10 mouse cellular contexts compared by ENCODE assay signal in genomic region chr14:56177651-56178050, GRCm38 (mm10). TPM values are rescaled to one million over a fixed set of nuclear protein-coding genes. Genes with fewer than 3 reads are reported as not detected.
A peak's percentile ranks its signal among the peaks of the same experiment; 100 is the strongest.
DNase-seq lines count a peak whose midpoint lies in the region; ATAC-seq and TF ChIP-seq lines count a peak whose summit lies in the region.
"Not testable (repeated sequence)": the region's sequence is repeated elsewhere in the genome, so short reads cannot be mapped to it uniquely, and the experiment has no call there.
"Had no signal": no experiment of that assay in that cellular context is flagged by ENCODE, and none has a peak within 500 bp of the region (broad histone marks: within the 10 kb centered on the region; RNA-seq: fewer than 3 reads in every experiment).

No protein-coding gene starts in this region.

- H3K4me2 ChIP-seq in forebrain, postnatal 0 days (ENCODE audit: low read depth) = not testable (repeated sequence)

- H3K4me1 ChIP-seq in forebrain, postnatal 0 days (ENCODE audit: insufficient read depth) = not testable (repeated sequence)

- peak; percentile 57 for TF ChIP-seq CTCF in forebrain, postnatal 0 days (IDR thresholded peaks at IDR 0.05; ENCODE audit: low read depth)
- TF ChIP-seq CTCF in left cerebral cortex, adult 2 months (IDR thresholded peaks at IDR 0.05) = peak; percentile 55

- not testable (repeated sequence) for H3K36me3 ChIP-seq in forebrain, postnatal 0 days (ENCODE audit: insufficient read depth)

- H3K27me3 ChIP-seq in forebrain, postnatal 0 days (ENCODE audit: insufficient read depth, low read length) = not testable (repeated sequence)

- not testable (repeated sequence) for H3K27ac ChIP-seq in forebrain, postnatal 0 days (ENCODE audit: low read depth, low read length); left cerebral cortex, adult 2 months

- 28% methylated on average over 8 of the region's 8 CpGs for WGBS in forebrain, postnatal 0 days

- peak; percentile 48 for DNase-seq in NIH3T3 (ENCODE audit: low read depth)
- DNase-seq in c-Kit-positive CD71-positive TER-119-positive erythroid progenitor cells, embryonic 14.5 days (ENCODE audit: low spot score) = peak; percentile 9
- peak; percentile 10 for DNase-seq in forebrain, postnatal 0 days
- DNase-seq in induced T-regulatory cell, adult 2 months (ENCODE audit: low read depth) = peak; percentile 64
- DNase-seq in left cerebral cortex, adult 2 months (ENCODE audit: extremely low spot score in 1 of 2, low spot score in 2 of 2) = peak in 1 of 2 experiments; percentile 25
- DNase-seq in right cerebral cortex, postnatal 4 days = peak; percentile 54

- not testable (repeated sequence) for H3K9ac ChIP-seq in forebrain, postnatal 0 days

- intact Hi-C loops in left cerebral cortex, adult 2 months (cut with DNase I) = not testable (repeated sequence)

- ATAC-seq in forebrain, postnatal 0 days = not testable (repeated sequence)
- ATAC-seq in megakaryocyte, adult 5-6 weeks (ENCODE audit: poor library complexity, severe bottlenecking) = 0 out of 2 replicates have a peak, but pooled peaks have one; percentile 40

- not testable (repeated sequence) for H3K9me3 ChIP-seq in forebrain, postnatal 0 days (ENCODE audit: low read length)

- H3K4me3 ChIP-seq in forebrain, postnatal 0 days (ENCODE audit: low read depth, low read length); left cerebral cortex, adult 2 months: not testable (repeated sequence)

RNA-seq across cellular contexts. Expression of gene Gzmn, which starts 3.3 kb away (rescaled TPM):
- not detected in 2 replicates for total RNA-seq in forebrain, postnatal 0 days (2014; rRNA removed)
- not detected in 2 replicates for polyA plus RNA-seq in forebrain, postnatal 0 days (2015; fragmentation: Nextera tagmentation; extraction: Ambion mirVana)
- not detected for total RNA-seq in left cerebral cortex, adult 2 months (2021)
- not detected in 2 replicates for total RNA-seq in megakaryocyte, adult 5-6 weeks (2015)
- not detected in 2 replicates for total RNA-seq in megakaryocyte, adult 5-6 weeks (2017)
- total RNA-seq: heart, postnatal 36 days had no signal
- polyA plus RNA-seq: frontal cortex, adult 2 months; midbrain, embryonic 16.5 days had no signal

RNA-seq across cellular contexts. Expression of gene Gzmg, which starts 18.3 kb away (rescaled TPM):
- not detected in 2 replicates for total RNA-seq in forebrain, postnatal 0 days (2014; rRNA removed)
- not detected in 2 replicates for polyA plus RNA-seq in forebrain, postnatal 0 days (2015; fragmentation: Nextera tagmentation; extraction: Ambion mirVana)
- not detected for total RNA-seq in left cerebral cortex, adult 2 months (2021)
- total RNA-seq in megakaryocyte, adult 5-6 weeks (2015) = not detected in 2 replicates
- not detected in 2 replicates for total RNA-seq in megakaryocyte, adult 5-6 weeks (2017)
- total RNA-seq: heart, postnatal 36 days had no signal
- polyA plus RNA-seq: midbrain, embryonic 16.5 days had no signal

RNA-seq across cellular contexts. Expression of gene Gzmf, which starts 33.6 kb away (rescaled TPM):
- not detected in 2 replicates for total RNA-seq in forebrain, postnatal 0 days (2014; rRNA removed)
- polyA plus RNA-seq in forebrain, postnatal 0 days (2015; fragmentation: Nextera tagmentation; extraction: Ambion mirVana) = not detected in 2 replicates
- total RNA-seq in left cerebral cortex, adult 2 months (2021) = not detected
- total RNA-seq in megakaryocyte, adult 5-6 weeks (2015) = not detected in 2 replicates
- total RNA-seq in megakaryocyte, adult 5-6 weeks (2017) = not detected in 2 replicates
- total RNA-seq: heart, postnatal 36 days had no signal
- polyA plus RNA-seq: midbrain, embryonic 16.5 days had no signal

RNA-seq across cellular contexts. Expression of gene Gzmd, which starts 45.2 kb away (rescaled TPM):
- not detected in 2 replicates for total RNA-seq in forebrain, postnatal 0 days (2014; rRNA removed)
- not detected in 2 replicates for polyA plus RNA-seq in forebrain, postnatal 0 days (2015; fragmentation: Nextera tagmentation; extraction: Ambion mirVana)
- not detected for total RNA-seq in left cerebral cortex, adult 2 months (2021)
- total RNA-seq in megakaryocyte, adult 5-6 weeks (2015) = not detected in 2 replicates
- total RNA-seq in megakaryocyte, adult 5-6 weeks (2017) = not detected in 2 replicates
- total RNA-seq: heart, postnatal 36 days had no signal
- polyA plus RNA-seq: midbrain, embryonic 16.5 days had no signal

RNA-seq across cellular contexts. Expression of gene Gzmc, which starts 56.8 kb away (rescaled TPM):
- not detected in 2 replicates for total RNA-seq in forebrain, postnatal 0 days (2014; rRNA removed)
- polyA plus RNA-seq in forebrain, postnatal 0 days (2015; fragmentation: Nextera tagmentation; extraction: Ambion mirVana) = not detected in 2 replicates
- total RNA-seq in left cerebral cortex, adult 2 months (2021) = not detected
- 0.16 TPM in 1 of 2 replicates, not detected in the other for total RNA-seq in megakaryocyte, adult 5-6 weeks (2015)
- not detected in 2 replicates for total RNA-seq in megakaryocyte, adult 5-6 weeks (2017)
- total RNA-seq: heart, postnatal 36 days had no signal
- polyA plus RNA-seq: midbrain, embryonic 16.5 days had no signal
